Mouse (Mus musculus) cortical plate, adult 2 months (tissue): ENCODE results near the gene Glyat.

Experiments used
- CTCF ChIP-seq: fragments of 200-500 bp; IDR thresholded peaks from 2 replicates; pipeline ENCODE4 v1.5.1; 2011; ENCODE audit warnings: mild to moderate bottlenecking, control low read depth, low read length; ENCODE audit not compliant: insufficient read depth; ENCODE audit errors: extremely low read depth
- POLR2A ChIP-seq: fragments of 200-500 bp; IDR thresholded peaks from 2 replicates; pipeline ENCODE4 v1.6.1; 2011; ENCODE audit warnings: mild to moderate bottlenecking, low read length, control low read depth; ENCODE audit not compliant: insufficient read depth; ENCODE audit errors: extremely low read depth

- TF ChIP-seq CTCF (no peak), POLR2A (no peak)
Measured at GRCm38 (mm10) chr19:12670139-12670538, 37.0 kb downstream of the Glyat start, which contains the start of gene Olfr1442.
